Mouse (Mus musculus): Measurements from ENCODE around the gene Pnmal1.

DNA sequence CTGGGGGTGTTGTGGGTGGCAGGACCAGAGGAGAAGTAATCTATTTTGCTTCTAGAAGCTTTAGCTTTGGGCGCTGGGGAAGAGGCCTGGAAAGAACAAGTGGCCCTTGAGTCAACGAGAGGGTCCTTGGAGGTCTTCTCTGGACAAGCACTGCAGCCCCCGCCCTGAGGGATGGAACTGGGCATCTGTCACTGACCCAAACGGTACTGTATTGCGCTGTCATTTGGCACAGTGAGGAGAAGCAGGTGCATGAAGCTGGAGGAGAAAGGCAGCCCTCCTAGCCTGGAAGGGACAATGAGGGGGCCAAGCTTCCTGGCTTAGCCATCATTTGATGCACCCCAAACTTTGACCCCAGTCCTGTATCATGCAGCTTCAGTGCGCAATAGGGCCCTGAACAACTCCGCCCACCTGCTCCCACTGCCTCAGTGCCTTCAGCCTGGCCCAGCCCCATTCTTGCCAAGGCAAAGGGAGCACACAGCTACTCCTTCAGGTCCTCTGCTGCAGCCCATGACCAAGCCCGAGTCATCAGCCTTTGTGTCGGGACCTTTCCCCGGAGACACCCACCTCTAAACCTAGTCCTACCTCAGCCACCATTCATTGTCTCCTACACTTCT, 37.0 kb upstream of the Pnmal1 start:
- TF ChIP-seq CTCF (IDR thresholded peaks at IDR 0.05; ENCODE audit: borderline replicate concordance, insufficient read depth, low read length) (no peak), POLR2A (IDR thresholded peaks at IDR 0.05; ENCODE audit: low read depth, low read length) (peak; percentile 75)

Data from embryonic fibroblast, embryonic 13.5 days (primary cell).